Mouse (Mus musculus) cerebellum, postnatal 4 days (tissue): Measurements from ENCODE around the gene Slc9a5.

Source experiments
- DNase-seq, 2 experiments: peaks; one replicate each; pipeline ENCODE4 v3.0.0; 2022; ENCODE audit warnings: low spot score in 2 of 2, mixed read lengths in 1 of 2

The Slc9a5 gene

DNA sequence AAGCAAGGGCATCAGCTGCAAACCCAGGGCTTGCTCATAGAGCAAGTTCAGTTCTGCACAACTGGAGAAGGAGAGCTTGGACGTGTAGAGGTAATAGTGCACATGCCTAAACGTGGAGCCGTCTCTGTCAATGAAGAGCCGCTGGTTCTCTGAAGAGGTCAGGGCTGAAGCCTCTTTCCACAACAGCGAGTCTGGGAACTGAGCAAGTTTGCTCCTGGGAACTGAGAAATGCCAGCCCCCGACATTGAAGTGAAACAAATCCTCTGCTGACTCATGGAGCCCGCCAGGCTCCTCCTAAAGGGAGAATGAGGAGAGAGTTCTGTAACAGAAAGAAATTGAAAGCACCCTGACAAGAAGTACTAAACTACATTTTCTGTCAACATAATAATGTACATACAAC is 59.7 kb downstream of the Slc9a5 start:
- DNase-seq, result no peak

DNA sequence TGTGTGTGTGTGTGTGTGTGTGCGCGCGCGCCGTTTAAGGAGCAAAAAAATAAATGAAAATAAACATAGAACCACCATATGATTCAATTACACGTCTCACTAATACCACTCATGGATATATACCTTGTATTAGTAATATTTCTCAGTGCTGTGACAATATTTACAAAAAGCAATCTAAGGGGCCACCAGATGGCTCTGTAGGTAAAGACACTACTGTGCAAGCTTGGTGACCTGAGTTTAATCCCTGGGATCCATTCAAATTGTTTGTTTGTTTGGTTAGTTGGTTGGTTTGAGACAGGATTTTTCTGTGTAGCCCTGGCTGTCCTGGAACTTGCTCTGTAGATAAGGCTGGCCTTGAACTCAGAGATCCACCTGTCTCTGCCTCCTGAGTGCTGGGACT is 61.3 kb downstream of the Slc9a5 start:
- no peak for DNase-seq

DNA sequence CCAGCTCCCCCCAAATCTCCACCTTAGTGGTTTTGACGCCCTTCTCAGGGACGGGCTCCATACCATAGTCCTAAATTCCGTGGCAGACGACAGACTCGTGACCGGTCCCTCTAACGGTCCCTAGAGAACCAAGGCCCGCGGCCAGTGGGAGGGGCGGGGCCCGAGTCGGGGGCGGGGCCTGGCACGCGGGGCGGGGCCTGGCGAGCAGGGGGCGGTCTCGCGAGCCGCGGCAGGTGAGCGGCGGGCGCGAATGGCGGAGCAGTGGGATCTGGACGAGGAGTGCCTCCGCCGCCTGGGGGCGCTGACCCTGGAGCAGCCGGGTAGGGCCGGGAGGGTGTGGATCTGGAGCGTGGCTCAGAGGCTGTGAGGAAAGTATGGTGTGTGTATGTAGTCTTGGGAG is 64.7 kb downstream of the Slc9a5 start, which contains the start of the genes Kctd19 and Lrrc36:
Gene Kctd19, minus strand, starts transcription at position 112 of the 400 bp plus-strand sequence.
Gene Lrrc36, plus strand, starts transcription at position 181 of the 400 bp plus-strand sequence.
- peak; percentile 42 to 64 for DNase-seq

DNA sequence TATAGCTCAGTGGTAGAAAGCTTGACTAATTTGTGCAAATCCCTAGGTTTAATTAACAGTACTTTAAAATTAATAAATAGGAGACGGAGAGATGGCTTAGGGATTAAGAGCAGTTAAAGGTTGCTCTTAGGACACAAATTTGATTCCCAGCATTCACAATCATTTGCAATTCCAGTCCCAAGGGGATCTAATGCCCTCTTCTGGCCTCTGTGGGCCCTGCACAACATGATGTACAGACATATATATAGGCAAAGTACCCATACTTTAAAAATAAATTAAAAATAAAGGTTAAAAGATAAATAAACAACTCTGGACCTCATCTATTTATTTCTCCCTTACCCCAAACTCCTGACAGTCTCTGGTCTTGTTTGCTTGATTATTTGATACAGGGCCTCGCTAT is 70.3 kb downstream of the Slc9a5 start:
- no peak for DNase-seq
